Mouse (Mus musculus): ENCODE data around the gene Elf2.

- TF ChIP-seq POLR2A (IDR thresholded peaks at IDR 0.05; ENCODE audit: control insufficient read depth, low read depth, low read length) (no peak), CTCF (IDR thresholded peaks at IDR 0.05; ENCODE audit: control insufficient read depth, insufficient read depth, insufficient replicate concordance, low read depth, low read length) (no peak)
These were observed 136.6 kb downstream of the Elf2 start for GRCm38 (mm10) chr3:51203906-51204305.

All from testis, adult 2 months (tissue).